Mouse (Mus musculus) thymus, adult 2 months (tissue): ENCODE results near the gene H2-D1. TPM values are rescaled to one million over a fixed set of nuclear protein-coding genes. Genes with fewer than 3 reads are reported as not detected.

ENCODE experiments used
- DNase-seq: peaks from one replicate; pipeline ENCODE4 v3.0.0; 2021
- H3K27ac ChIP-seq: fragments of 200-500 bp; 2 replicates; pipeline ENCODE4 v1.5.1; 2012; ENCODE audit warnings: low read length, control low read depth; ENCODE audit not compliant: control insufficient read depth, insufficient read depth
- H3K27me3 ChIP-seq: fragments of 200-500 bp; 2 replicates; pipeline ENCODE4 v1.6.1; 2012; ENCODE audit warnings: mild to moderate bottlenecking, low read length, moderate library complexity, mixed read lengths; ENCODE audit not compliant: control insufficient read depth, insufficient read depth
- H3K36me3 ChIP-seq: fragments of 200-500 bp; 2 replicates; pipeline ENCODE4 v1.6.1; 2012; ENCODE audit warnings: mild to moderate bottlenecking, low read length, moderate library complexity; ENCODE audit not compliant: control insufficient read depth, insufficient read depth
- H3K4me1 ChIP-seq: fragments of 200-500 bp; replicated peaks from 2 replicates; pipeline ENCODE4 v1.6.1; 2012; ENCODE audit warnings: low read length; ENCODE audit not compliant: control insufficient read depth, insufficient read depth
- H3K4me3 ChIP-seq: fragments of 200-500 bp; 2 replicates; pipeline ENCODE4 v1.5.1; 2012; ENCODE audit warnings: mild to moderate bottlenecking, low read length, control low read depth, moderate library complexity; ENCODE audit not compliant: control insufficient read depth, insufficient read depth
- CTCF ChIP-seq: fragments of 200-500 bp; IDR thresholded peaks from 2 replicates; pipeline ENCODE4 v1.5.1; 2012; ENCODE audit warnings: mild to moderate bottlenecking, control low read depth, low read length, moderate library complexity, borderline replicate concordance; ENCODE audit not compliant: control insufficient read depth, poor library complexity, insufficient read depth; ENCODE audit errors: extremely low read depth
- POLR2A ChIP-seq: fragments of 200-500 bp; IDR thresholded peaks from 2 replicates; pipeline ENCODE4 v1.6.1; 2012; ENCODE audit warnings: mild to moderate bottlenecking, low read length, control low read depth, moderate library complexity; ENCODE audit not compliant: control insufficient read depth, poor library complexity, insufficient read depth; ENCODE audit errors: extremely low read depth
- WGBS: fragments of 180-500 bp; shearing (Covaris S2); methylation state at CpG from one replicate; pipeline ENCODE4 v1.1.7; 2018; 5-methylcytosine and 5-hydroxymethylcytosine counted together
- polyA plus RNA-seq: library from polyadenylated mRNA; depleted of rRNA; stranded (reverse); fragments of >200 nt; gene quantifications from 2 replicates; pipeline ENCODE4 v1.2.3, GENCODE M21; 2012

Gene H2-D1
- polyA plus RNA-seq, 1 experiment = 1,061 TPM

- Histone ChIP-seq H3K36me3 (no peaks in the 10 kb centered on the region), H3K27me3 (no peaks in the 10 kb centered on the region), H3K4me1 (peaks cover 58% of the 10 kb centered on the region), H3K27ac (peak overlapping the region; percentile 85), H3K4me3 (no peak overlapping the region)
- DNase-seq = peak; percentile 63
- TF ChIP-seq CTCF = peak; percentile 59; the same call in 1 of the 2 replicates
- peak; percentile 31; the same call in 1 of the 2 replicates for TF ChIP-seq POLR2A
- WGBS = 9% methylated on average over 6 of the region's 6 CpGs
These were observed 40.2 kb upstream of the H2-D1 start for GRCm38 (mm10) chr17:35222299-35222698.

- H3K27me3 ChIP-seq = no peaks in the 10 kb centered on the region
- TF ChIP-seq CTCF (no peak), POLR2A (no peak)
- peaks cover 3% of the 10 kb centered on the region; the same call in 1 of the 2 replicates for H3K36me3 ChIP-seq
- H3K4me3 ChIP-seq = no peak overlapping the region
- 97% methylated on average over 4 of the region's 4 CpGs for WGBS
- no peak overlapping the region for H3K27ac ChIP-seq
- no peak for DNase-seq
- peaks cover 49% of the 10 kb centered on the region for H3K4me1 ChIP-seq
These were observed 37.9 kb upstream of the H2-D1 start for GRCm38 (mm10) chr17:35224641-35225040.

GRCm38 (mm10) chr17:35225456-35225855 lies 37.1 kb upstream of the H2-D1 start:
- DNase-seq = no peak
- WGBS = 98% methylated on average over 5 of the region's 5 CpGs
- H3K27ac ChIP-seq = no peak overlapping the region
- no peaks in the 10 kb centered on the region for H3K27me3 ChIP-seq
- peaks cover 4% of the 10 kb centered on the region; the same call in 1 of the 2 replicates for H3K36me3 ChIP-seq
- H3K4me3 ChIP-seq = no peak overlapping the region
- peaks cover 41% of the 10 kb centered on the region for H3K4me1 ChIP-seq
- TF ChIP-seq CTCF (no peak), POLR2A (no peak)

GRCm38 (mm10) chr17:35226561-35227046 lies 35.9 kb upstream of the H2-D1 start:
- Histone ChIP-seq H3K4me1 (peaks cover 35% of the 10 kb centered on the region), H3K27ac (peak overlapping the region; percentile 24), H3K4me3 (no peak overlapping the region), H3K36me3 (peaks cover 4% of the 10 kb centered on the region; the same call in 1 of the 2 replicates), H3K27me3 (no peaks in the 10 kb centered on the region)
- WGBS = 61% methylated on average over 14 of the region's 14 CpGs
- TF ChIP-seq CTCF (no peak), POLR2A (no peak)
- no peak for DNase-seq

- Histone ChIP-seq H3K4me3 (no peak overlapping the region), H3K27ac (no peak overlapping the region), H3K36me3 (peaks cover 4% of the 10 kb centered on the region; the same call in 1 of the 2 replicates), H3K27me3 (no peaks in the 10 kb centered on the region), H3K4me1 (peaks cover 42% of the 10 kb centered on the region)
- WGBS = 90% methylated on average over 10 of the region's 10 CpGs
- no peak for TF ChIP-seq POLR2A
- TF ChIP-seq CTCF = no peak
- DNase-seq = no peak
These were observed 31.5 kb upstream of the H2-D1 start for GRCm38 (mm10) chr17:35231022-35231421.

- Histone ChIP-seq H3K4me1 (peaks cover 41% of the 10 kb centered on the region), H3K4me3 (peak overlapping the region; percentile 29), H3K36me3 (peaks cover 4% of the 10 kb centered on the region; the same call in 1 of the 2 replicates)
These were observed 30.5 kb upstream of the H2-D1 start for GRCm38 (mm10) chr17:35232043-35232442.

GRCm38 (mm10) chr17:35232659-35233058 lies 29.9 kb upstream of the H2-D1 start:
- WGBS = 4% methylated on average over 5 of the region's 5 CpGs
- peaks cover 36% of the 10 kb centered on the region for H3K4me1 ChIP-seq
- TF ChIP-seq POLR2A (no peak), CTCF (no peak)
- H3K27ac ChIP-seq = peak overlapping the region; percentile 97
- peak; percentile 61 for DNase-seq
- no peaks in the 10 kb centered on the region for H3K27me3 ChIP-seq
- peaks cover 4% of the 10 kb centered on the region; the same call in 1 of the 2 replicates for H3K36me3 ChIP-seq
- H3K4me3 ChIP-seq = peak overlapping the region; percentile 29

More at GRCm38 (mm10) chr17:35232043-35232442, 30.5 kb upstream of the H2-D1 start:
- Histone ChIP-seq H3K27me3 (no peaks in the 10 kb centered on the region), H3K27ac (peak overlapping the region; percentile 97)
- peak; percentile 88 for DNase-seq
- WGBS = 4% methylated on average over 12 of the region's 12 CpGs
- TF ChIP-seq CTCF (peak; percentile 97), POLR2A (peak; percentile 25; the same call in 1 of the 2 replicates)
